Mouse (Mus musculus) layer of hippocampus, postnatal 10 days (tissue): ENCODE data around the gene Kcnj10. TPM values are rescaled to one million over a fixed set of nuclear protein-coding genes. Genes with fewer than 3 reads are reported as not detected.

Experiments
- DNase-seq, 2 experiments: peaks; one replicate each; pipeline ENCODE4 v3.0.0; 2021; ENCODE audit warnings: low spot score in 2 of 2
- total RNA-seq, 2 experiments: library from RNA; stranded (reverse); gene quantifications; 2 replicates each; pipeline ENCODE4 v1.2.3; 2021

Kcnj10 gene
- total RNA-seq, 2 experiments from 2014 or later = 70.7 to 73.5 TPM

- peak; percentile 68 to 81 for DNase-seq
Measured at GRCm38 (mm10) chr1:172311921-172312767, 28.9 kb upstream of the Kcnj10 start.

- peak in 1 of 2 experiments; percentile 65 for DNase-seq
Measured at GRCm38 (mm10) chr1:172312768-172313561, 28.0 kb upstream of the Kcnj10 start.

DNA sequence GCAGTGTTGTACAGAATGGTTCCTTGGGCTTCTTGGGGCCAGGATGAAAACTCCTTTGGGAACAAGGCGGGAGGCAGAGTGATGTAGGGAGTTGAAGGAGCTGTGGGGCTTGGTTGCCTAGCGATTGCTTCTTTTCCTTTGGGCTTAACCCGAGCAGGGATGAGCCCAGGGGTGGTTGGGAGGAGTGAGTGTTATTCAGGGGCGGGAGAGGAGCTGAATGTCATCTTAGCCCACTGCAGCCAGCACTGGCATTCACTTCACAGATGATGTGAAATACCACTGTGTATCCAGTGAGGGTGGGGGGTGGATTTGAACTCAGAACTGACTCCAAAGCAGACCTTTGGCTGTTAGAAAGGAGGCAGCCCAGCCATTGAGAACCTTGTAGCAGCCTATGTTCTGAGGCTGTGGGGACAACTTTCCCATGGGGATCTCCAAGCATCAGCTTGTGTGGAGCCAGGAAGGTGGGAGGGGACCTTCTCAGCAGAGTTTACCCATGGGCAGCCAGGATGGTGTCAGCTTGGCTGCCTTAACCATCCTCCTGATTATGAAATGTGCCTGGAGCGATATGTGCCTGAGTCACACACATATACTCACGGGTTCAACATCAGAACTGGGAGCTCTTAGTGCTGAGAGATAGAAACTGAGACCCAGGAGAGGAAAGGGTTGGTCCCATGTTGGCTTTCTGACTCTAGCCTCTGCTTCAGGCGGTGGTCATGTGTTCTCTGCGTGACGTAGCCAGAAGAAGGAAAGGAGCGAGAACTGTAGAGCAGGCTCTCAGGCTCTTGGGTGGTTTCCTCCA, 27.2 kb upstream of the Kcnj10 start:
- DNase-seq = peak in 1 of 2 experiments; percentile 52

DNA sequence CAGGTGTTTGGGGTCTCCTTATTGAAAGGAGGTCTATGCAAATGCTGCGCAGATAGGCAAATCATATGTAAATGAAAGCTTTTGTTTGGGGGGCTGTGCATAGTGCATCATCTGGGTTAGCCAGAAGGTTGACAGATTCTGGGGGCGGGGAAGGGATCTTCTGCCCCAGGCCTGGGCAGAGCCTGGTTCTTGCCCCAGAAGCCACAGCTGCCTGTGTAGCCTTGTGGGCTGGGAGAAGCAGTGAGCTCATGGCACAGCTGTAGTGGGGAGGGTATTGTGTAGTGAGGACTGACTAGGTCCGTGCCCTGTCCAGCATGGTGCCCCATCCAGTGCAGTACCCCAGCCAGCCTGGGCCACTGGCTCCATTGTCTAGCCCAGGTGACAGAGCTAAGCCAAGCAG, 26.1 kb upstream of the Kcnj10 start:
- peak in 1 of 2 experiments; percentile 36 for DNase-seq

- no peak for DNase-seq
Measured at GRCm38 (mm10) chr1:172317431-172317830, 23.6 kb upstream of the Kcnj10 start.

- no peak for DNase-seq
Measured at GRCm38 (mm10) chr1:172317946-172318345, 23.1 kb upstream of the Kcnj10 start.

- no peak for DNase-seq
Measured at GRCm38 (mm10) chr1:172318424-172319035, 22.5 kb upstream of the Kcnj10 start.

DNA sequence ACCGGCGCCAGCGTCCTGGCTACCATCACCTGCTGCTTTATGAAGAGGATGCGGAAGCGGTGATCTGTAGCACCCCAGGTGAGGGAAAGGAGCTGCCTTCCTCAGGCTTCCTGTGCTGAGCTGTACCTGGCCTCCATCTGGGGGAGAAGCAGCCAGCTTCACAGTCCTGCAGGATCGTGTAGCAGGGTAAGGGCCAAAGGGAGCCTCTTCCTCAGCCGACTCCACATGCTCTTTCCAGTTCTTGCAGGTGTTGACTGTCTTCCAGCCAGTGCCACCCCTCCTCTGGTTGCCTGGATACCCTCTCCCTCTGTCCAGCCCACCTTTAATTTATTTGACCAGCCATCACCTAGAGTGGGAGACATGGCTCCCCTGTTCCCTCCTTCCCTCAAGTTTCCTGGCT, 21.7 kb upstream of the Kcnj10 start:
- DNase-seq = no peak

- DNase-seq = no peak
Measured at GRCm38 (mm10) chr1:172319921-172320411, 21.0 kb upstream of the Kcnj10 start.

GRCm38 (mm10) chr1:172322725-172323124, 18.3 kb upstream of the Kcnj10 start:
- no peak for DNase-seq

- no peak for DNase-seq
Measured at GRCm38 (mm10) chr1:172323298-172323697, 17.7 kb upstream of the Kcnj10 start.

- DNase-seq = no peak
Measured at GRCm38 (mm10) chr1:172323801-172324359, 17.1 kb upstream of the Kcnj10 start.

- peak; percentile 78 to 82 for DNase-seq
Measured at GRCm38 (mm10) chr1:172324725-172325124, 16.3 kb upstream of the Kcnj10 start.

DNA sequence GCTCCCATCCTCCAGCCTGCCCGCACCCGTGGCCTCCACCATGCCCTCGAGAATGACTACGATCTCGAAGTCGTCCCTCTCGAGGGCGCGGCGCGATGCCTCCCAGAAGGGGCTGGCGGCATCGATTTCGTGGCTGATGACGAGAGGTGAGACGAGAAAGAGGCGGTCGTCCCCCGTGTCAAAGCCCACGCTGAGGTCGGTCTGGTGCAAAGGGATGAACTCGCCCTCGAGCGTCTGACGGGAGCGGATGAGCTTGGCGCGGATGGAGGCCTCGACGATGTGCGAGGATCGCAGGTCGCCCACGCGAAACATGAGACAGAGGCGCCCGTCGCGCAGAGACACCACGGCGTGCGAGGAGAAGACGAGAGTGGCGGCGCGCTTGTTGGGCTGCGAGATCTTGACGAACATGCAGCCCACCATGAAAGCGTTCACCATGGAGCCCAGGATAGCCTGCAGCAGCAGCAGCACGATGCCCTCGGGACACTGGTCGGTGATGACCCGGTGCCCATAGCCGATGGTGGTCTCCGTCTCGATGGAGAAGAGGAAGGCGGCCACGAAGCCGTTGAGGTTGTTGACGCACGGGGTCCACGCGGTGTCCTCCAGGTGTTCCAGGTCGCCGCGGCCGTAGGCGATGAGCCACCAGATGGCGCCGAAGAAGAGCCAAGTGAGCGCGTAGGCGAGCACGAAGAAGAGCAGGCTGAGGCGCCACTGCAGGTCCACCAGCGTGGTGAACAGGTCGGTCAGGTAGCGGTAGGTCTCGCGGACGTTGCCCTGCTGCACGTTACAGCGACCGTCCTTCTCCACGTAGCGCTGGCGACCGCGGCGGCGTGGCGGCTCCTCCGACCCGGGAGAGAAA, 15.1 kb upstream of the Kcnj10 start:
- peak; percentile 65 to 79 for DNase-seq

GRCm38 (mm10) chr1:172326684-172327083, 14.3 kb upstream of the Kcnj10 start:
- no peak for DNase-seq

- DNase-seq = no peak
Measured at GRCm38 (mm10) chr1:172327206-172328001, 13.6 kb upstream of the Kcnj10 start.

GRCm38 (mm10) chr1:172328041-172328440, 13.0 kb upstream of the Kcnj10 start:
- no peak for DNase-seq

DNA sequence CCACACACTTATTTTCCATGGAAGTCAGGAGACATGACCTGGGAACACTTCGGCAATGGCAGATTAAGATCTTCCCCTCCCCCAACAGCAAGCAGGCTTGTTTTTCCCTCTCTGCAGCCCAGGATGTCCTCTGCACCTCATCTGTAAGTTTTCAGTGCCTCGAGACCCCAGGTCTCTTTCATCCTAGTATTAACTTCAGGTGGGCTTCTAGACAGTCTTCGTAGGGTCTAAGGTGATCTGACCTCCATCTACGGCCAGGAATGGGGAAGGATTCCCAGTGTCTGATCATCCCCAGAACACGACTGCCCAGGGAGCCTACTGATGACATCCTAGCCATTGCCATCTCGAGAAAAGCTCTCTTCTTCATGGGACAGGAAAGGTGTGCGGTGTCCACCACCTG, 12.5 kb upstream of the Kcnj10 start:
- peak in 1 of 2 experiments; percentile 27 for DNase-seq

DNA sequence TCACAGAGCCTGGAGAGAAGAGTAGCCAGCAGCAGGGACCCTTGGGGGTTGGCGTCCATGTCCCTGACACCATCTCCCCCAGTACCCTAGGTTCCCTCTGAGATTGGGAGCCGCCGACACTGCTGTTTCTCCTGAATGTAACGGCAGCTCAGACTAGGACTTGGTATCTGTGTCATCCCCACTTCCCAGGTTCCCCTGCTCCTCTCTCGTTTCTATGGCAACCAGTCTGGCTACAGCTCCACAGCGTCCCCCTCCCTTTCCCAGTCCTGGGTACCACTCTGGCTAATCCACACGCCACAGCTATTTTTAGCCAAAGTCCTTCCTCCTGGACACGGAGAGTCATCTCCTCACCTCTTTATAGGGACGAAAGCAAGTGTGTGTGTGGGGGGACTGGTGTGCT, 11.9 kb upstream of the Kcnj10 start, which contains the start of gene Kcnj9:
Gene Kcnj9, minus strand, starts transcription at position 188 of the 400 bp plus-strand sequence.
- DNase-seq = peak in 1 of 2 experiments; percentile 68
